Mouse (Mus musculus) stomach, postnatal 0 days (tissue): ENCODE results near the gene Ptk7. TPM values are rescaled to one million over a fixed set of nuclear protein-coding genes. Genes with fewer than 3 reads are reported as not detected.

Experiments
- ATAC-seq: fragments of 200-750 bp; cut with Nextera tagmentation; 2 replicates; pipeline ENCODE4 v1.8.0; 2017; ENCODE audit not compliant: low FRiP score, low TSS enrichment
- DNase-seq: peaks from one replicate; pipeline ENCODE4 v3.0.0-alpha.2; 2016; ENCODE audit warnings: low spot score
- H3K27ac ChIP-seq: fragments of 300-500 bp; sonication (generic); replicated peaks from 2 replicates; pipeline ENCODE4 v1.5.1; 2014; ENCODE audit warnings: mild to moderate bottlenecking, control low read depth
- H3K27me3 ChIP-seq: fragments of 300-500 bp; sonication (generic); 2 replicates; pipeline ENCODE4 v1.6.1; 2014; ENCODE audit warnings: low read length; ENCODE audit not compliant: control insufficient read depth, insufficient read depth
- H3K36me3 ChIP-seq: fragments of 300-500 bp; sonication (generic); 2 replicates; pipeline ENCODE4 v1.6.1; 2014; ENCODE audit warnings: low read length, mixed read lengths; ENCODE audit not compliant: control insufficient read depth, insufficient read depth
- H3K4me1 ChIP-seq: fragments of 300-500 bp; sonication (generic); replicated peaks from 2 replicates; pipeline ENCODE4 v1.6.1; 2014; ENCODE audit warnings: antibody characterized with exemption; ENCODE audit not compliant: control insufficient read depth, insufficient read depth
- H3K4me2 ChIP-seq: fragments of 300-500 bp; sonication (generic); replicated peaks from 2 replicates; pipeline ENCODE4 v1.6.1; 2014; ENCODE audit warnings: low read depth, mild to moderate bottlenecking, control low read depth, moderate library complexity
- H3K4me3 ChIP-seq: fragments of 300-500 bp; sonication (generic); 2 replicates; pipeline ENCODE4 v1.5.1; 2014; ENCODE audit warnings: low read depth, low read length, control low read depth
- H3K9ac ChIP-seq: fragments of 300-500 bp; sonication (generic); 2 replicates; pipeline ENCODE4 v1.6.1; 2014; ENCODE audit warnings: mild to moderate bottlenecking, low read length, control low read depth, mixed read lengths
- H3K9me3 ChIP-seq: fragments of 300-500 bp; sonication (generic); 2 replicates; pipeline ENCODE4 v1.6.1; 2016; ENCODE audit warnings: low read length; ENCODE audit not compliant: control insufficient read depth
- CTCF ChIP-seq: IDR thresholded peaks from 2 replicates; pipeline ENCODE4 v1.5.1; 2016; ENCODE audit warnings: antibody characterized with exemption, low read depth, mild to moderate bottlenecking, moderate library complexity
- EP300 ChIP-seq: optimal IDR thresholded peaks from 2 replicates; pipeline ENCODE3; 2016; ENCODE audit warnings: antibody characterized with exemption
- WGBS: fragments of 180-500 bp; shearing (Covaris S2); extraction: QIAGEN DNeasy Blood & Tissue Kit; methylation state at CpG from one replicate; pipeline ENCODE4 v1.1.7; 2014; 5-methylcytosine and 5-hydroxymethylcytosine counted together
- polyA plus RNA-seq: library from polyadenylated mRNA; unstranded; fragments of >200 nt; fragmentation: Nextera tagmentation; extraction: Ambion mirVana; gene quantifications from 2 replicates; pipeline ENCODE4 v1.2.1, GENCODE M21; 2015

The Ptk7 gene
- polyA plus RNA-seq, 1 experiment from 2014 or later: 29.4 TPM

- H3K9ac ChIP-seq: no peak overlapping the region
- peak overlapping the region; percentile 72 for H3K27ac ChIP-seq
Measured at GRCm38 (mm10) chr17:46612820-46613219, 16.5 kb downstream of the Ptk7 start.

GRCm38 (mm10) chr17:46612189-46612588, 17.1 kb downstream of the Ptk7 start:
- 0 out of 2 replicates have a peak, but pooled peaks cover 10% of the 10 kb centered on the region for H3K4me1 ChIP-seq
- no peak overlapping the region for H3K9ac ChIP-seq
- WGBS: 30% methylated on average over 2 of the region's 2 CpGs
- no peaks in the 10 kb centered on the region for H3K36me3 ChIP-seq
- ATAC-seq (peak; percentile 72), DNase-seq (peak; percentile 43)
- H3K4me2 ChIP-seq: no peak overlapping the region
- peak overlapping the region; percentile 72 for H3K27ac ChIP-seq
- no peaks in the 10 kb centered on the region for H3K9me3 ChIP-seq
- no peak overlapping the region for H3K4me3 ChIP-seq
- no peaks in the 10 kb centered on the region for H3K27me3 ChIP-seq
- no peak for TF ChIP-seq EP300
- TF ChIP-seq CTCF: no peak

More at GRCm38 (mm10) chr17:46612820-46613219, 16.5 kb downstream of the Ptk7 start:
- DNase-seq (no peak), ATAC-seq (no peak)
- Histone ChIP-seq H3K27me3 (no peaks in the 10 kb centered on the region), H3K4me1 (0 out of 2 replicates have a peak, but pooled peaks cover 10% of the 10 kb centered on the region), H3K36me3 (no peaks in the 10 kb centered on the region), H3K4me3 (no peak overlapping the region), H3K9me3 (no peaks in the 10 kb centered on the region), H3K4me2 (no peak overlapping the region)
- 16% methylated on average over 4 of the region's 4 CpGs for WGBS
- TF ChIP-seq CTCF (no peak), EP300 (no peak)

DNA sequence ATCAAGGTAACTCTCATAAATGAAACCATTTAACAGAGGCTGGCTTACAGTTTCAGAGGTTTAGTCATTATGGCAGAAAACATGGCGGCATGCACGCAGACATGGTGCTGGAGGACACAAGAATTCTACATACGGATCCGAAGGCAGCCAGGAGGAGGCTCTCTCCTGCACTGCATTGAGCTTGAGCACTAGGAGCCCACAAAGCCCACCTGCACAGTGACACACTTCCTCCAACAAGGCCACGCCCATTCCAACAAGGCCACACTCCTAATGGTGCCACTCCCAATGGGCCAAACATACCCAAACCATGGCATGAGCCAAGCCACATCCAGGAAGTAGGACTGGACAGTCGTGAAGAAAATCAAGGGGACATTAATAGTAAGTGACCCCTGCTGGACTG, 18.0 kb downstream of the Ptk7 start:
- Histone ChIP-seq H3K4me1 (0 out of 2 replicates have a peak, but pooled peaks cover 10% of the 10 kb centered on the region), H3K4me3 (no peak overlapping the region), H3K9me3 (no peaks in the 10 kb centered on the region), H3K27me3 (no peaks in the 10 kb centered on the region), H3K36me3 (no peaks in the 10 kb centered on the region), H3K4me2 (no peak overlapping the region), H3K27ac (peak overlapping the region; percentile 61), H3K9ac (no peak overlapping the region)
- 92% methylated on average over 6 of the region's 6 CpGs for WGBS
- ATAC-seq (no peak), DNase-seq (no peak)
- TF ChIP-seq CTCF (no peak), EP300 (no peak)

DNA sequence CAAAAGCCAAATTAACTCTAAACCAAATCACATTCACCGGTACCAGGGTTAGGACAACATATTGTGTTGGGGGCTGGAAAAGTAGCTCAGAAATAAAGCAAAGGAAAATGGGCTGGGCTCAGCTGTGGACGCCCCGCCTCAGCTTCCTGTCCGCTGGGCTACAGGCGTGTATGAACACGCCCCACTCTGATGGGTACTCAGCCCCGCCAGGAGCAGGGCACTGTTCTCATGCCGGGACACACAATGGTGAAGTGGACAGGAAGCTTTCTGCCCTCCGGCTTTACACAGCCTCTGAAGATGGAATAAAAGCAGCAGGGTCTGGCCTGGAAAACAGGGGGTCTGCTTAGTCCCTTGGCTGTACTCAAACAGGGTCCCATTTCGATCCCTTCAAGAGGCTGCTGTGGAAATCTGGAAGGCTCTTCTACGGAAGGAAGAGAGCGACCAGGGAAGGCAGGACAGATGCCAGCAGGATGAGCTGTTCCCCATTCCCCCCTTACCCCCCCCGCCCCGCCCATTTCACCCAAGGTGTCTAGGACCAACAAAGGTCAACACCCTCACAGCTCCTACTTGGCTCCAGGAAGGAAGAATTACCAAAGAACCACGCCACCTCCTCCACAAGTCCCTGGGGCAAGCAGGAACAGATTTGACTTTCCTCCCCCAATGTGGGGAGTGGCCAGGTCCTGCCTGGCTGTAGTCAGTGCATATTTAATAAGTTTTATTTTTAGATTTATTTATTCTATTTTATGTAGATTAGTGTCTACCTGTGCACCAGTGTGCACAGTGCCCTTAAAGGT, 19.4 kb downstream of the Ptk7 start:
- peak overlapping the region; percentile 1; the same call in 1 of the 2 replicates for H3K4me3 ChIP-seq
- 0 out of 2 replicates have a peak, but pooled peaks cover 13% of the 10 kb centered on the region for H3K4me1 ChIP-seq
- DNase-seq (peak; percentile 73), ATAC-seq (peak; percentile 84)
- no peak for TF ChIP-seq EP300
- TF ChIP-seq CTCF: no peak
- peak overlapping the region; percentile 0; the same call in 1 of the 2 replicates for H3K9ac ChIP-seq
- H3K36me3 ChIP-seq: no peaks in the 10 kb centered on the region
- H3K27me3 ChIP-seq: no peaks in the 10 kb centered on the region
- no peaks in the 10 kb centered on the region for H3K9me3 ChIP-seq
- H3K27ac ChIP-seq: peak overlapping the region; percentile 75
- peak overlapping the region; percentile 33 for H3K4me2 ChIP-seq
- WGBS: 51% methylated on average over 15 of the region's 15 CpGs

GRCm38 (mm10) chr17:46605987-46606386, 23.3 kb downstream of the Ptk7 start:
- TF ChIP-seq CTCF (no peak), EP300 (no peak)
- H3K36me3 ChIP-seq: no peaks in the 10 kb centered on the region
- WGBS: 67% methylated on average over 12 of the region's 12 CpGs
- no peaks in the 10 kb centered on the region for H3K9me3 ChIP-seq
- no peak overlapping the region for H3K4me2 ChIP-seq
- H3K9ac ChIP-seq: no peak overlapping the region
- H3K4me1 ChIP-seq: 0 out of 2 replicates have a peak, but pooled peaks cover 3% of the 10 kb centered on the region
- H3K27me3 ChIP-seq: no peaks in the 10 kb centered on the region
- H3K4me3 ChIP-seq: no peak overlapping the region
- ATAC-seq (no peak), DNase-seq (no peak)
- 0 out of 2 replicates have a peak overlapping the region, but pooled peaks have one; percentile 2 for H3K27ac ChIP-seq

- Histone ChIP-seq H3K4me2 (no peak overlapping the region), H3K9ac (no peak overlapping the region), H3K4me3 (no peak overlapping the region), H3K27me3 (no peaks in the 10 kb centered on the region), H3K9me3 (no peaks in the 10 kb centered on the region), H3K27ac (no peak overlapping the region), H3K4me1 (0 out of 2 replicates have a peak, but pooled peaks cover 3% of the 10 kb centered on the region), H3K36me3 (no peaks in the 10 kb centered on the region)
- WGBS: 70% methylated on average over 5 of the region's 5 CpGs
- DNase-seq: no peak
- TF ChIP-seq EP300: no peak
- TF ChIP-seq CTCF: no peak
- ATAC-seq: no peak
Measured at GRCm38 (mm10) chr17:46605126-46605525, 24.2 kb downstream of the Ptk7 start.
